ENCODE assay signal across 12 mouse cellular contexts in the genomic region with DNA sequence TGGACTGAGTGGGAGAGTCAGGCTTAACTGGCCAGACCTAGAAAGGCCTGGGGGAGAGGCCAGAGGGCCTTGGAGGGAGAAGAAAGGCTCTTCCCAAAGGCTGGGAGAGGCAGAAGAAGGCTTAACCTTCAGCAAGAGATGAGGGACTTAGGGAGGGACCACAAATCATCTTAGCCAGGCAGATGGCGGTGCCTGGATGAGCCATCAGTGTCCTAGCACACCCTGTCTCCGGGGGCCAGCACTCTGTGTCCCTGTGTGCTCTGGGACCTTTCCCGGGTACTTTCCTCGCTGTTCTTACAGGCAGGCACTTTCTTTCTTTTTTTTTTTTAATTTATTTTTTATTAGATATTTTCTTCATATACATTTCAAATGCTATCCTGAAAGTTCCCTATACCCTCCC.
"Had no signal": no experiment of that assay in that cellular context is flagged by ENCODE, and none has a peak within 500 bp of the region (broad histone marks: within the 10 kb centered on the region; RNA-seq: fewer than 3 reads in every experiment).

No protein-coding gene starts in this region.

- DNase-seq: left cerebral cortex, postnatal 4 days; liver; liver, embryonic 13.5 days; liver, postnatal 0 days; lung, adult 18-20 months; lung, adult 2 months; lung, embryonic 14.5 days; lung, postnatal 10 days; lung, postnatal 14 days; lung, postnatal 36 days; lung, postnatal 4 days; midbrain, embryonic 14.5 days had no signal
